Mouse (Mus musculus): ENCODE results near the gene Pik3c2b.

DNA sequence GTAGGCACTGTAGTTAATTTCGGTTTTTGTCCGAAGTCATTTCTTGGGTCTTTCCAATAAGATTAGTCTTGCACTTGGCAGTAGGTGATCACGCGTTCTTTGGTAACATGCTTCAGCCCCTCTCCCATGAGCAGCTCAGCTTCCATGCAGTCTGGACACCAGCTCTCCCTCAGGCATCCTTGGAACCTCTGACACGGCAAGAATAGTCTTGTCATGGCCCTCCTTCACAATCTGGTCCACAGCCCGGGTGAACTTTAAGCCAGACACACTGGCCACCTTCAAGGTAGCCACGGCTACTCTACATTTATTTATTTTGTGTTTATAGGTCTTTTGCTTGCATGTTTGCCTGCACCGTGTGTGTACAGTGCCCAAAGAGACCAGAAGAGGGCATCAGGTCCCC lies 102.7 kb downstream of the Pik3c2b start:
- TF ChIP-seq USF1 (IDR thresholded peaks at IDR 0.05; ENCODE audit: low read depth) (no peak), POLR2A (IDR thresholded peaks at IDR 0.05; ENCODE audit: insufficient read length, low read depth) (no peak), MYOD1 (IDR thresholded peaks at IDR 0.05; ENCODE audit: control insufficient read depth in 1 of 3, insufficient read length in 2 of 3, low read depth in 2 of 3) (no peak), POLR2AphosphoS2 (IDR thresholded peaks at IDR 0.05; ENCODE audit: insufficient read length, low read depth) (no peak), TCF12 (IDR thresholded peaks at IDR 0.05; ENCODE audit: insufficient read depth, poor library complexity, severe bottlenecking) (no peak), E2F4 (IDR thresholded peaks at IDR 0.05; ENCODE audit: insufficient read depth) (no peak), MAX (IDR thresholded peaks at IDR 0.05; ENCODE audit: low read depth) (no peak), CEBPB (IDR thresholded peaks at IDR 0.05; ENCODE audit: insufficient read depth, poor library complexity, severe bottlenecking) (no peak), MYOG (IDR thresholded peaks at IDR 0.05; ENCODE audit: control insufficient read depth in 1 of 3, insufficient read depth in 1 of 3, insufficient read length in 2 of 3, low read depth in 2 of 3) (no peak), SRF (IDR thresholded peaks at IDR 0.05; ENCODE audit: control insufficient read depth, insufficient read length, low read depth) (no peak)

All from myocyte (in vitro differentiated cells).